Mouse (Mus musculus) spleen, adult 2 months (tissue): ENCODE data around the gene Lsm4. TPM values are rescaled to one million over a fixed set of nuclear protein-coding genes. Genes with fewer than 3 reads are reported as not detected.

Source experiments
- DNase-seq, 2 experiments: peaks; one replicate each; pipeline versions ENCODE4 v3.0.0 to v3.0.0-alpha.2; 2012 to 2021; ENCODE audit warnings: low spot score in 2 of 2, low read depth in 1 of 2
- H3K27ac ChIP-seq: fragments of 200-500 bp; 2 replicates; pipeline ENCODE4 v1.5.1; 2012; ENCODE audit warnings: low read length, inconsistent platforms; ENCODE audit not compliant: insufficient read depth
- H3K27me3 ChIP-seq: fragments of 200-500 bp; 2 replicates; pipeline ENCODE4 v1.6.1; 2012; ENCODE audit warnings: mild to moderate bottlenecking, moderate library complexity, low read length, inconsistent platforms; ENCODE audit not compliant: control insufficient read depth, insufficient read depth
- H3K36me3 ChIP-seq: fragments of 200-500 bp; 2 replicates; pipeline ENCODE4 v1.6.1; 2012; ENCODE audit warnings: mild to moderate bottlenecking, low read length, inconsistent platforms; ENCODE audit not compliant: control insufficient read depth, insufficient read depth
- H3K4me1 ChIP-seq: fragments of 200-500 bp; 2 replicates; pipeline ENCODE4 v1.6.1; 2011; ENCODE audit warnings: inconsistent platforms; ENCODE audit not compliant: control insufficient read depth, insufficient read depth, insufficient read length
- H3K4me3 ChIP-seq: fragments of 200-500 bp; 2 replicates; pipeline ENCODE4 v1.5.1; 2011; ENCODE audit warnings: mild to moderate bottlenecking, inconsistent platforms; ENCODE audit not compliant: insufficient read depth, insufficient read length; ENCODE audit errors: extremely low read depth
- CTCF ChIP-seq: fragments of 200-500 bp; IDR thresholded peaks from 2 replicates; pipeline ENCODE4 v1.5.1; 2011; ENCODE audit warnings: mild to moderate bottlenecking, inconsistent platforms; ENCODE audit not compliant: insufficient read depth, insufficient read length, insufficient replicate concordance; ENCODE audit errors: extremely low read depth
- POLR2A ChIP-seq: fragments of 200-500 bp; IDR thresholded peaks from 2 replicates; pipeline ENCODE4 v1.6.1; 2011; ENCODE audit warnings: low read depth, low read length, inconsistent platforms
- WGBS: fragments of 180-500 bp; shearing (Covaris S2); methylation state at CpG from one replicate; pipeline ENCODE4 v1.1.7; 2018; 5-methylcytosine and 5-hydroxymethylcytosine counted together
- polyA plus RNA-seq: library from polyadenylated mRNA; depleted of rRNA; stranded (reverse); fragments of >200 nt; gene quantifications from 2 replicates; pipeline ENCODE4 v1.2.3, GENCODE M21; 2012

Lsm4 gene
- polyA plus RNA-seq, 1 experiment = 109 TPM

DNA sequence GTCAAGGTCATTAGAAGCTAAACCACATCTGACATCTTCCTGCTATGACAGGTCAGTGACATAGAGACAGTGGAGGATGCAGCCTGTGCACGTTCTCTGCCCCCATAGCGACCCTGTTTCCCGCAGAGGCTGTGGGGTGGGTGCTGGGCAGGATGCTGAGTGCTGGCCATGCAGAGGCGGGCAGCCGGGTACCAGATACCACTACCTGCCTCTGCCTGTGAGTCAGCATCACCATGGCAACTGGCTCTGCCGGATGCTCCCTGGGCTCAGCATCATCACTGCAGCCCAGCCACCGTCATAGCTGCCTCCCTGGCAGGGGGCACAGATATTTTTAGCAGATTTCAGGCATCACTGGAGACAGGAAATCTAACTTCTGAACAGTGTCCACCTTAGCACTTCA lies 11.2 kb downstream of the Lsm4 start:
- Histone ChIP-seq H3K36me3 (no peaks in the 10 kb centered on the region), H3K27ac (no peak overlapping the region), H3K27me3 (no peaks in the 10 kb centered on the region), H3K4me3 (no peak overlapping the region), H3K4me1 (peaks cover 15% of the 10 kb centered on the region)
- 69% methylated on average over 7 of the region's 7 CpGs for WGBS
- TF ChIP-seq POLR2A (no peak), CTCF (no peak)
- DNase-seq = no peak

GRCm38 (mm10) chr8:70687576-70687975 lies 14.5 kb downstream of the Lsm4 start:
- no peak overlapping the region for H3K4me3 ChIP-seq
- DNase-seq = no peak
- H3K36me3 ChIP-seq = no peaks in the 10 kb centered on the region
- peaks cover 5% of the 10 kb centered on the region for H3K4me1 ChIP-seq
- WGBS = 80% methylated on average over 8 of the region's 8 CpGs
- no peak for TF ChIP-seq CTCF
- TF ChIP-seq POLR2A = no peak
- H3K27ac ChIP-seq = no peak overlapping the region
- H3K27me3 ChIP-seq = no peaks in the 10 kb centered on the region

- TF ChIP-seq CTCF = no peak
- TF ChIP-seq POLR2A = no peak
- peaks cover 4% of the 10 kb centered on the region; the same call in 1 of the 2 replicates for H3K4me1 ChIP-seq
These were observed 15.1 kb downstream of the Lsm4 start for GRCm38 (mm10) chr8:70688136-70688535.

GRCm38 (mm10) chr8:70689892-70690390 lies 16.9 kb downstream of the Lsm4 start:
- TF ChIP-seq POLR2A (no peak), CTCF (no peak)
- H3K4me1 ChIP-seq = peaks cover 11% of the 10 kb centered on the region; the same call in 1 of the 2 replicates
- no peak for DNase-seq
- no peak overlapping the region for H3K27ac ChIP-seq
- 82% methylated on average over 5 of the region's 5 CpGs for WGBS
- H3K27me3 ChIP-seq = no peaks in the 10 kb centered on the region
- no peak overlapping the region for H3K4me3 ChIP-seq
- no peaks in the 10 kb centered on the region for H3K36me3 ChIP-seq

More at GRCm38 (mm10) chr8:70688136-70688535, 15.1 kb downstream of the Lsm4 start:
- H3K27me3 ChIP-seq = no peaks in the 10 kb centered on the region
- H3K27ac ChIP-seq = no peak overlapping the region
- 97% methylated on average over 3 of the region's 3 CpGs for WGBS
- DNase-seq = no peak
- H3K36me3 ChIP-seq = no peaks in the 10 kb centered on the region
- no peak overlapping the region for H3K4me3 ChIP-seq

DNA sequence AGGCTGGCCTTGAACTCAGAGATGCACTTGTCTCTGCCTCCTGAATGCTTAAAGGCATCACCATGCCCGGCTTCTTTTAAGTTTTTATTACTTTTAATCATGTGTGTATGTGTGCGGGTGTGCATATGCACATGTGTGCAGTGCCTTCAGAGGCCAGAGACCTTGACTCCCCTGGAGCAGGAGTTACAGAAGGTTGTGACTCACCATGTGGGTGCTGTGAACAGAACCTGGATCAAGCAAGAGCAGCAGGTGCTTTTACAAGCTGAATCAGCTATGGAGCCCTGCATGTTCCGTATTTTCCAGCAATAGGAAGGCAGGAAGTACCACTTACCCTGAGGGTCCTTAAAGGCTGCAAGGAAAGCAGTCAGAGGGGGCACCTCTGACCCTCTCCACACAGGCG lies 18.2 kb downstream of the Lsm4 start:
- H3K27me3 ChIP-seq = no peaks in the 10 kb centered on the region
- DNase-seq = no peak
- TF ChIP-seq CTCF = no peak
- TF ChIP-seq POLR2A = no peak
- no peak overlapping the region for H3K4me3 ChIP-seq
- peaks cover 24% of the 10 kb centered on the region; the same call in 1 of the 2 replicates for H3K4me1 ChIP-seq
- 89% methylated on average over 4 of the region's 4 CpGs for WGBS
- H3K36me3 ChIP-seq = no peaks in the 10 kb centered on the region
- H3K27ac ChIP-seq = no peak overlapping the region

- peaks cover 28% of the 10 kb centered on the region for H3K4me1 ChIP-seq
- H3K36me3 ChIP-seq = no peaks in the 10 kb centered on the region
- no peaks in the 10 kb centered on the region for H3K27me3 ChIP-seq
- no peak overlapping the region for H3K27ac ChIP-seq
- DNase-seq = no peak
- no peak for TF ChIP-seq POLR2A
- no peak for TF ChIP-seq CTCF
- WGBS = 61% methylated on average over 20 of the region's 20 CpGs
- H3K4me3 ChIP-seq = no peak overlapping the region
These were observed 18.7 kb downstream of the Lsm4 start for GRCm38 (mm10) chr8:70691727-70692231.

DNA sequence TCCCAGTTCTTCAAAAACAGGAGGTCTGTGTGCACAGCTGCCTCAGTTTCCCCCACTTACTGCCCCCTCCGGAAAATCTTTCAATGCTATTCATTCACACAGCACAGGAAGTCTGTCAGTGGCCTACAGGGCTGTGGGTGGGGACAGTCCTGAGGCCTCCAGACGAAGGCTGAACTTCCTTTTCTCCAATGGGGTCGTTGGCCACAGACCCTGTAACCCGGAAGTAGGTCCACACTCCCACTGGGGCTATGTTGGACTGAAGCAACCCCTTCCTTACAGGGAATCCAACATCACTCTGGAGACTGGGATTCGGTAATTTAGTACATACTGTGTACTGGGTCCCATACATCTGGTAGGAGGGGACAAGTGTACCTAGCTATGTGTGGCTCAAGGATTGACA lies 20.6 kb downstream of the Lsm4 start:
- WGBS = 18% methylated on average over 5 of the region's 5 CpGs
- H3K27me3 ChIP-seq = no peaks in the 10 kb centered on the region
- H3K27ac ChIP-seq = peak overlapping the region; percentile 64
- DNase-seq = peak in 1 of 2 experiments; percentile 42
- no peaks in the 10 kb centered on the region for H3K36me3 ChIP-seq
- TF ChIP-seq CTCF (no peak), POLR2A (no peak)
- no peak overlapping the region for H3K4me3 ChIP-seq
- H3K4me1 ChIP-seq = peaks cover 38% of the 10 kb centered on the region
